Mouse (Mus musculus): Measurements from ENCODE around the gene Gm6676. TPM values are rescaled to one million over a fixed set of nuclear protein-coding genes. Genes with fewer than 3 reads are reported as not detected.
A peak's percentile ranks its signal among the peaks of the same experiment; 100 is the strongest.
"Not testable (repeated sequence)": the region's sequence is repeated elsewhere in the genome, so short reads cannot be mapped to it uniquely, and the experiment has no call there.

The Gm6676 gene
- polyA plus RNA-seq (2015; fragmentation: Nextera tagmentation; extraction: Ambion mirVana): not detected in 2 replicates

DNA sequence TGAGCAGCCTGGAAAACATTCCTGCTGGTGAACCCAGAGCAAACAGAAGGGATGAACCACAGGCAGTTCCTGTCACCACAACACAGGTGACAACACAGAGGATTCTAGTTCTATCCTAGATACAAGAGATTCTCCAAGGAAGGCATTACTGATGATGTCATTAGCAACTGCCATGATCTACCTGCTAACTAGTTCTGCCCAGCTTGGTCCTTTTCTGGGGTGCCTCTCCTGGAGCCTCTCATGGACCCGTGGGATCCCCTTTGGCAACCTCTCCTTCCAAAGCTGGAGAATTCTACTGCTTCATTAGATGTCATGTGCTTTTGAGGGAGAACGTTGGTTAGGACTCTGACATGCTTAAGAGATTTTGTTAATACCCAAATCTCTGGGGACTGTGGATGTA, at the start of gene Gm6676:
Gm6676 (minus strand) TSS at position 101 of the 400 bp plus-strand sequence.
- not testable (repeated sequence) for H3K4me3 ChIP-seq (ENCODE audit: low read length); H3K36me3 ChIP-seq (ENCODE audit: control insufficient read depth, insufficient read depth, low read length); ATAC-seq (ENCODE audit: low read depth); H3K9me3 ChIP-seq (ENCODE audit: control insufficient read depth, low read length); H3K9ac ChIP-seq (ENCODE audit: low read length); H3K27ac ChIP-seq (ENCODE audit: low read length); H3K27me3 ChIP-seq (ENCODE audit: control insufficient read depth, insufficient read depth, low read depth, low read length); H3K4me2 ChIP-seq (ENCODE audit: low read depth, low read length); H3K4me1 ChIP-seq (replicated peaks; ENCODE audit: control insufficient read depth, insufficient read depth, low read length)
- WGBS: no CpG with 5 or more reads among the region's 2 CpGs

DNA sequence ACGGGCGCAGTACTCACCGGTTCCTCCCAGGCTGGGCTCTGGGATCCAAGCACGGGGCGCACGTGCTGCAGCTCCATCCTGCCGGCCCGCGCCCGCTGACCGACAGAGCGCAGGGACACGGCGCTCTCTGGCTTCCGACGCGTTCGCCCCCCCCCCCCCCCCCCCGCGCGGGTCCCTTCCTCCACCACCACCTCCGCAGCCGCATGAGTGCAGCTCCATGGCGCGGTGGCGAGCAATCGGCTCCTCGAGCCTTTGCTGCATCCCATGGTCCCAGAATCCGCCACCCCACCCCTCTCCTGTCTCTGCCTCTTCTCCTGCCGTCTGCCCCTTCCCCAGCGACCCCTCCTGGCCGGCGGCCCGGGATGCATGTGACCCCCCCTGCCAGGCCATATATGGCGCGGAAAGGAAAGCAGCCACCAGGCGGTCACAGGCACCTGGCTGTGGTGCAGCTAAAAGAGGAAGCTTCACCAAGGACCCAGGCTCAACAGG, 49.3 kb upstream of the Gm6676 start, which contains the start of gene Gm3512:
Gm3512 (minus strand) TSS at position 51 of the 489 bp plus-strand sequence.
- not testable (repeated sequence) for H3K27ac ChIP-seq (ENCODE audit: low read length); H3K9me3 ChIP-seq (ENCODE audit: control insufficient read depth, low read length); H3K4me3 ChIP-seq (ENCODE audit: low read length); H3K4me1 ChIP-seq (replicated peaks; ENCODE audit: control insufficient read depth, insufficient read depth, low read length); H3K27me3 ChIP-seq (ENCODE audit: control insufficient read depth, insufficient read depth, low read depth, low read length); H3K9ac ChIP-seq (ENCODE audit: low read length); H3K36me3 ChIP-seq (ENCODE audit: control insufficient read depth, insufficient read depth, low read length); ATAC-seq (ENCODE audit: low read depth); H3K4me2 ChIP-seq (ENCODE audit: low read depth, low read length)
- WGBS: no CpG with 5 or more reads among the region's 37 CpGs

DNA sequence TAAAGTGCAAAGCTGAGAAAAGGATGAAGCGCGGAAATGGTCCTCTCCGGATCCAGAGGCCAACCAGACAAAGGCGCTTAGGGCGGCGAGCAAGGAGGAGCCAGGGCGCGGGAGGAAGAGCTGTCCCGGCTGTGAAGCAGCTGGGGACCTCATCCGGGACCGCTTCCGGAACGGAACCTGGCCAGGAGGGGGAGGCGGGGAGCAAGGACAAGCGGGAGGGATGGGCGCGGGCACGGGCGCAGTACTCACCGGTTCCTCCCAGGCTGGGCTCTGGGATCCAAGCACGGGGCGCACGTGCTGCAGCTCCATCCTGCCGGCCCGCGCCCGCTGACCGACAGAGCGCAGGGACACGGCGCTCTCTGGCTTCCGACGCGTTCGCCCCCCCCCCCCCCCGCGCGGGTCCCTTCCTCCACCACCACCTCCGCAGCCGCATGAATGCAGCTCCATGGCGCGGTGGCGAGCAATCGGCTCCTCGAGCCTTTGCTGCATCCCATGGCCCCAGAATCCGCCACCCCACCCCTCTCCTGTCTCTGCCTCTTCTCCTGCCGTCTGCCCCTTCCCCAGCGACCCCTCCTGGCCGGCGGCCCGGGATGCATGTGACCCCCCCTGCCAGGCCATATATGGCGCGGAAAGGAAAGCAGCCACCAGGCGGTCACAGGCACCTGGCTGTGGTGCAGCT, 19.9 kb downstream of the Gm6676 start:
- 0% methylated on average over 8 of the region's 54 CpGs for WGBS
- Histone ChIP-seq H3K9ac (ENCODE audit: low read length) (peak overlapping the region; percentile 59), H3K4me2 (ENCODE audit: low read depth, low read length) (peak overlapping the region; percentile 58), H3K27ac (ENCODE audit: low read length) (peak overlapping the region; percentile 59; the same call in 1 of the 2 replicates), H3K4me3 (ENCODE audit: low read length) (peak overlapping the region; percentile 46)
- H3K9me3 ChIP-seq (ENCODE audit: control insufficient read depth, low read length); H3K4me1 ChIP-seq (replicated peaks; ENCODE audit: control insufficient read depth, insufficient read depth, low read length); ATAC-seq (ENCODE audit: low read depth); H3K36me3 ChIP-seq (ENCODE audit: control insufficient read depth, insufficient read depth, low read length); H3K27me3 ChIP-seq (ENCODE audit: control insufficient read depth, insufficient read depth, low read depth, low read length): not testable (repeated sequence)

DNA sequence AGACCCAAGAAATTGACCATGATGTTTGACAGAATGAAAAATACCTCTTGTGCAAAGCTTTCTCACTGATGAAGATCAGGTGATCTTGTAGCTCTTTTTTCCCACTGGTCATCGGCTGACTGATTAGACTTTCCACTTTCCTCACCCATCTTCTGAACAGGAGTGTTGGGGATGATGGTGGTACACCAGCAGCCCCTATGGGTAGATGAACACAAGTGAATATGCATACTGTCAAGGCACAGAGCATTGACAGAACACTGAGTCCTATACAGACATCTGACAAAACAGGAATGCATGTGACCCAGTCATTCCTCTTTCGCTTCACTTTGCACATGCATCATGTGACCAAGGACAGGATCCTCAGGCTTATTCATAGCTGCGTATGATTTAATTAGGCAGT, 24.7 kb downstream of the Gm6676 start, which contains the start of gene Gm3696:
Gm3696 (minus strand) TSS at position 101 of the 400 bp plus-strand sequence.
- not testable (repeated sequence) for H3K27ac ChIP-seq (ENCODE audit: low read length); H3K9ac ChIP-seq (ENCODE audit: low read length); H3K4me1 ChIP-seq (replicated peaks; ENCODE audit: control insufficient read depth, insufficient read depth, low read length); ATAC-seq (ENCODE audit: low read depth); H3K9me3 ChIP-seq (ENCODE audit: control insufficient read depth, low read length); H3K36me3 ChIP-seq (ENCODE audit: control insufficient read depth, insufficient read depth, low read length); H3K27me3 ChIP-seq (ENCODE audit: control insufficient read depth, insufficient read depth, low read depth, low read length); H3K4me3 ChIP-seq (ENCODE audit: low read length); H3K4me2 ChIP-seq (ENCODE audit: low read depth, low read length)
- 83% methylated on average over 1 of the region's 3 CpGs for WGBS

Other genes with a start within 250 kb of the Gm6676 start
- gene Gm3667, start 235.4 kb downstream of the Gm6676 start, polyA plus RNA-seq (2015; fragmentation: Nextera tagmentation; extraction: Ambion mirVana): 0.73 and 0.74 TPM in 2 replicates
- gene Gm6356, start 151.6 kb downstream of the Gm6676 start, polyA plus RNA-seq (2015; fragmentation: Nextera tagmentation; extraction: Ambion mirVana): not detected in 2 replicates
- gene Gm10406, start 98.0 kb downstream of the Gm6676 start, polyA plus RNA-seq (2015; fragmentation: Nextera tagmentation; extraction: Ambion mirVana): 0.34 and 0.36 TPM in 2 replicates
- not detected in 2 replicates for gene Gm3685, start 80.4 kb downstream of the Gm6676 start, polyA plus RNA-seq (2015; fragmentation: Nextera tagmentation; extraction: Ambion mirVana)
- gene Gm3696, start 24.8 kb downstream of the Gm6676 start, polyA plus RNA-seq (2015; fragmentation: Nextera tagmentation; extraction: Ambion mirVana): 0.39 and 0.79 TPM in 2 replicates
- 2.8 and 3.1 TPM in 2 replicates for gene Gm3512, start 49.1 kb upstream of the Gm6676 start, polyA plus RNA-seq (2015; fragmentation: Nextera tagmentation; extraction: Ambion mirVana)
- not detected in 2 replicates for gene Gm16434, start 69.1 kb upstream of the Gm6676 start, polyA plus RNA-seq (2015; fragmentation: Nextera tagmentation; extraction: Ambion mirVana)
- gene Gm3727, start 139.3 kb upstream of the Gm6676 start, polyA plus RNA-seq (2015; fragmentation: Nextera tagmentation; extraction: Ambion mirVana): not detected in 2 replicates
- gene Gm3739, start 189.6 kb upstream of the Gm6676 start, polyA plus RNA-seq (2015; fragmentation: Nextera tagmentation; extraction: Ambion mirVana): 0.38 and 0.55 TPM in 2 replicates
- gene Gm5797, start 207.0 kb upstream of the Gm6676 start, polyA plus RNA-seq (2015; fragmentation: Nextera tagmentation; extraction: Ambion mirVana): not detected in 2 replicates
- gene Gm8374, start 239.7 kb upstream of the Gm6676 start, polyA plus RNA-seq (2015; fragmentation: Nextera tagmentation; extraction: Ambion mirVana): not detected in 2 replicates